8 mouse cellular contexts compared by ENCODE assay signal in genomic region chr1:165193426-165193825, GRCm38 (mm10). TPM values are rescaled to one million over a fixed set of nuclear protein-coding genes. Genes with fewer than 3 reads are reported as not detected.
A peak's percentile ranks its signal among the peaks of the same experiment; 100 is the strongest.
DNase-seq lines count a peak whose midpoint lies in the region; ATAC-seq and TF ChIP-seq lines count a peak whose summit lies in the region.

No protein-coding gene starts in this region.

- DNase-seq in left cerebral cortex, adult 2 months (ENCODE audit: extremely low spot score in 1 of 2, low spot score in 2 of 2) = no peak
- no peak for DNase-seq in left cerebral cortex, postnatal 10 days (ENCODE audit: extremely low spot score in 1 of 2, low spot score in 2 of 2)
- DNase-seq in embryonic facial prominence, embryonic 10.5 days (ENCODE audit: low spot score) = no peak
- no peak for DNase-seq in Muller cell, postnatal 12 days (ENCODE audit: inconsistent ontology term)
- DNase-seq in embryo, embryonic 11 days = no peak
- DNase-seq in spleen, adult 18-20 months = no peak

- H3K27ac ChIP-seq in left cerebral cortex, adult 2 months = peak overlapping the region; percentile 69
- no peak overlapping the region; the same call in 1 of the 2 replicates for H3K27ac ChIP-seq in embryonic facial prominence, embryonic 10.5 days (replicated peaks)
- peak overlapping the region; percentile 95 for H3K27ac ChIP-seq in intestine, embryonic 16.5 days (ENCODE audit: low read length)
- peak overlapping the region; percentile 42; the same call in 1 of the 2 replicates for H3K27ac ChIP-seq in neural tube, embryonic 13.5 days (replicated peaks)

- no peak for TF ChIP-seq CTCF in left cerebral cortex, adult 2 months (IDR thresholded peaks at IDR 0.05)

- H3K9me3 ChIP-seq in embryonic facial prominence, embryonic 10.5 days = no peaks in the 10 kb centered on the region
- no peaks in the 10 kb centered on the region for H3K9me3 ChIP-seq in intestine, embryonic 16.5 days (ENCODE audit: control insufficient read depth, low read length)
- no peaks in the 10 kb centered on the region for H3K9me3 ChIP-seq in neural tube, embryonic 13.5 days

- peaks cover 29% of the 10 kb centered on the region for H3K4me1 ChIP-seq in embryonic facial prominence, embryonic 10.5 days
- peaks cover 28% of the 10 kb centered on the region for H3K4me1 ChIP-seq in intestine, embryonic 16.5 days (ENCODE audit: control insufficient read depth, insufficient read depth, low read length)
- peaks cover 26% of the 10 kb centered on the region for H3K4me1 ChIP-seq in neural tube, embryonic 13.5 days (replicated peaks)

- ATAC-seq in intestine, embryonic 16.5 days = no peak
- no peak for ATAC-seq in neural tube, embryonic 13.5 days (ENCODE audit: low read depth)

- peak overlapping the region; percentile 93 for H3K9ac ChIP-seq in intestine, embryonic 16.5 days (ENCODE audit: low read depth, low read length)
- peak overlapping the region; percentile 73 for H3K9ac ChIP-seq in neural tube, embryonic 13.5 days

- peaks cover 12% of the 10 kb centered on the region; the same call in 1 of the 2 replicates for H3K27me3 ChIP-seq in embryonic facial prominence, embryonic 10.5 days (replicated peaks; ENCODE audit: low read depth, poor library complexity, severe bottlenecking)
- H3K27me3 ChIP-seq in intestine, embryonic 16.5 days (replicated peaks; ENCODE audit: control insufficient read depth, insufficient read depth, low read length) = no peaks in the 10 kb centered on the region
- peaks cover 26% of the 10 kb centered on the region for H3K27me3 ChIP-seq in neural tube, embryonic 13.5 days

- intact Hi-C loops in left cerebral cortex, adult 2 months (cut with DNase I) = no loop called here
- intact Hi-C loops in left cerebral cortex, postnatal 10 days (cut with DNase I) = no loop called here

- no peaks in the 10 kb centered on the region for H3K36me3 ChIP-seq in embryonic facial prominence, embryonic 10.5 days (replicated peaks)
- H3K36me3 ChIP-seq in intestine, embryonic 16.5 days (ENCODE audit: control insufficient read depth, insufficient read depth, low read length) = no peaks in the 10 kb centered on the region
- no peaks in the 10 kb centered on the region for H3K36me3 ChIP-seq in neural tube, embryonic 13.5 days

- H3K4me3 ChIP-seq in left cerebral cortex, adult 2 months = peak overlapping the region; percentile 65
- H3K4me3 ChIP-seq in embryonic facial prominence, embryonic 10.5 days = peak overlapping the region; percentile 81
- peak overlapping the region; percentile 80 for H3K4me3 ChIP-seq in intestine, embryonic 16.5 days (ENCODE audit: low read length)
- peak overlapping the region; percentile 74 for H3K4me3 ChIP-seq in neural tube, embryonic 13.5 days

- peak overlapping the region; percentile 83 for H3K4me2 ChIP-seq in intestine, embryonic 16.5 days (ENCODE audit: low read depth, low read length)
- peak overlapping the region; percentile 98 for H3K4me2 ChIP-seq in neural tube, embryonic 13.5 days

- WGBS in embryonic facial prominence, embryonic 10.5 days = 20% methylated on average over 7 of the region's 7 CpGs
- 12% methylated on average over 7 of the region's 7 CpGs for WGBS in intestine, embryonic 16.5 days
- WGBS in neural tube, embryonic 13.5 days = 19% methylated on average over 7 of the region's 7 CpGs

RNA-seq across cellular contexts. Expression of gene Sft2d2, which starts 0.8 kb away (rescaled TPM):
- total RNA-seq in left cerebral cortex, adult 2 months (2021) = 10 to 100 TPM; 15.5 to 17.4 TPM
- 1 to 10 TPM; 6.8 to 6.9 TPM for total RNA-seq in left cerebral cortex, postnatal 10 days (2021)
- polyA plus RNA-seq in embryonic facial prominence, embryonic 10.5 days (2016; fragmentation: Nextera tagmentation; extraction: Ambion mirVana) = 11.8 and 12.1 TPM in 2 replicates
- polyA plus RNA-seq in intestine, embryonic 16.5 days (2015; fragmentation: Nextera tagmentation; extraction: Ambion mirVana) = 28.6 and 33.3 TPM in 2 replicates
- 5.7 and 6.3 TPM in 2 replicates for polyA plus RNA-seq in neural tube, embryonic 13.5 days (2015; fragmentation: Nextera tagmentation; extraction: Ambion mirVana)

RNA-seq across cellular contexts. Expression of gene Tbx19, which starts 32.9 kb away (rescaled TPM):
- total RNA-seq in left cerebral cortex, adult 2 months (2021) = not detected
- total RNA-seq in left cerebral cortex, postnatal 10 days (2021) = not detected
- not detected in 2 replicates for polyA plus RNA-seq in embryonic facial prominence, embryonic 10.5 days (2016; fragmentation: Nextera tagmentation; extraction: Ambion mirVana)
- polyA plus RNA-seq in intestine, embryonic 16.5 days (2015; fragmentation: Nextera tagmentation; extraction: Ambion mirVana) = not detected in 2 replicates
- not detected in 2 replicates for polyA plus RNA-seq in neural tube, embryonic 13.5 days (2015; fragmentation: Nextera tagmentation; extraction: Ambion mirVana)

RNA-seq across cellular contexts. Expression of gene Tiprl, which starts 43.4 kb away (rescaled TPM):
- total RNA-seq in left cerebral cortex, adult 2 months (2021) = 10 to 100 TPM; 63.1 to 69.7 TPM
- 10 to 100 TPM; 72.8 to 75.8 TPM for total RNA-seq in left cerebral cortex, postnatal 10 days (2021)
- 94.8 and 105 TPM in 2 replicates for polyA plus RNA-seq in embryonic facial prominence, embryonic 10.5 days (2016; fragmentation: Nextera tagmentation; extraction: Ambion mirVana)
- 77.9 and 83.9 TPM in 2 replicates for polyA plus RNA-seq in intestine, embryonic 16.5 days (2015; fragmentation: Nextera tagmentation; extraction: Ambion mirVana)
- polyA plus RNA-seq in neural tube, embryonic 13.5 days (2015; fragmentation: Nextera tagmentation; extraction: Ambion mirVana) = 122 and 141 TPM in 2 replicates
